Mouse (Mus musculus): ENCODE data around the gene Ttll12.

Gene Ttll12

GRCm38 (mm10) chr15:83594513-83595363 is at the start of gene Ttll12:
Ttll12 (minus strand) TSS chr15:83595157.
- peak; percentile 95 for DNase-seq

GRCm38 (mm10) chr15:83642518-83642917 is 47.6 kb upstream of the Ttll12 start:
- DNase-seq, result no peak

GRCm38 (mm10) chr15:83640208-83640607 is 45.3 kb upstream of the Ttll12 start:
- DNase-seq, result no peak

GRCm38 (mm10) chr15:83639160-83639559 is 44.2 kb upstream of the Ttll12 start:
- peak; percentile 30 to 83 for DNase-seq

DNA sequence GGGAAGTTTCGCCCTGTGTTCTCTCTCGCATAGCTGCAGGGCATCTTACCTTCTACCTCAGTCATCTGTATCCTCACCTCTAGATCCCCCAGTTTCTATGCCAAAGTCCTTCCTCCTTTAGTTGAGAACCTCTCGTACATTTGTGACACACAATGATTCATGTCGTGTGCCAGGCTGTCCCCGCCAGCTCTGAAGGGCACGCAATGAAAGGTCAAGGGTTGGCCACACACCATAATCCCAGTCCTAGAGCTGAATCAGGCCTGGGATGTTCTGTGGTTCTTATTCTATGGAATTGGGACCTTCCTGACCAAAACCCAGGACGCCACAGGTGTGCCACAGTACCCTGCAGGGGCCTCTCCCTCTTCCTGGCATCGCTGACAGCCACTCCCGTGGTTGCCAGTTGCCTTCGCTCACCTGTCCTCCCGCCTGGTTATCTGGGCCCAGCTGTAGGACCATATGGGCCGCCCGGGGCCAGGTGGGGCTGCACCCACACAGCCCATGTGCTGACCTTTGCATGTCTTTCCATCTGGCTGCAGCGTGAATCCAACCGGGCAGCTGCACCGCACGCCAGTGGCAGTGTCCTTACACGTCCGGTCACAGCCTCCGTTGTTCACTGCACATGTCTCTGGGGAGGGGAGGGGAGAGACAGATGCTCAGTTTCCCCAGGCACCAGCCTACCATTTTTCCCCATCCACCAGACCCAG is 43.4 kb upstream of the Ttll12 start:
- DNase-seq, result peak in 1 of 2 experiments; percentile 33

- DNase-seq, result no peak
Measured at GRCm38 (mm10) chr15:83636759-83637158, 41.8 kb upstream of the Ttll12 start.

DNA sequence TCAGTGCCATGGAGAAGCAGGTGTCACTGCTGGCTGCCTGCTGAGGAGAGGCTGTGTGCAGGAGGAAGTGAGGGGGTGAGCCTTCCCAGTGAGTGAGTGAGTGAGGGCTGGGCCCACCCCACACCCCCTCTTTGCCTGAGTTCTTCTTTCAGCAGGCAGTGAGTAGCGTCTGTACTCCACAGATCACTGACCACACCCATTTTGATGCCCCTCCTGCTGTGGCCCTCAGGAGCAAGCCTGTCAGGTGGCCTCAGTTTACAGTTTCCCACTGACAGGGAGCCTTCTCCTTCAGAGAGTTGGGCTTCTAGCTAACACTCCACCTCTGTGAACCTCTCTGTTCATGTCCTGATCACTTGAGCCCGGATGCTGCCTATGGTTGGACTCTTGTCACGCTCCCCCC is 40.3 kb upstream of the Ttll12 start:
- DNase-seq, result no peak

DNA sequence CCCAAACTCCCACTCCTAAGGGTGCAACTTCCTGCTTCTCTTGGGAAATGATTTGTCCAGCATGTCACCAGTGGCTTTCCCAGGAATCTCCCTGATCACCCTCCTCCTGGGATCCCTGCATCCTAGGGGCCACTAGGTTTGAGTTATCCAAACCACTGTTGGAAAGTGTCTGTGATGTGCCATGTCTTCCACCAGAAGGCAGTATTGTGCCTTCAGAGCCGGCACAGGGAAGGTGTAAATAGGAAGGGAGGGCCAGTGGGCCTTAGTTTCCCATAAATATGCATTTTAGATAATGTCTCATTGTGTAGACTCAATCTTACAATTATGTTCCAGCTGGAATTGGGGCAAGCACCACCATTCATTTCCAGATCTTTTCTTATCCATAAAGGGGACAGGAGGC is 39.1 kb upstream of the Ttll12 start:
- DNase-seq, result peak in 1 of 2 experiments; percentile 11

DNA sequence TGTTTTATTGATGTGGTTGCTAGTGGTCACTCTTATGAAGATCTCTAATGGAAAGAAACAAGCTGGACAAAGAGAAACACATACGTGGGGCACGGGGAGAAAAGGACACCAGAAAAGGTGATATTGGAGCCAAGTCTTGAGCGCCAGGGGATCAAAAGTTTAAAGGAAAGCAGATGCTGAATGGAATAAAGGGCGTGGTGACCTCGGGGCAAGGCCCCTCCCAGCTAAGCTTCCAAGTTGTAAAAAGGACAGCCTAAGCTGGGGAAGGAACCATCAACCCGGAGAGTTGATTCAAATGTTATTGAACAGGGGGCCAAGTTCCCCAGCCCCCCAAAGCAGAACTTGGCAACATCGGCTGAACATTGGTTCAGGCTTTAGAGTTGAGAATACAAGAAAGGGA is 36.1 kb upstream of the Ttll12 start:
- no peak for DNase-seq

- DNase-seq, result no peak
Measured at GRCm38 (mm10) chr15:83629716-83630115, 34.8 kb upstream of the Ttll12 start.

DNA sequence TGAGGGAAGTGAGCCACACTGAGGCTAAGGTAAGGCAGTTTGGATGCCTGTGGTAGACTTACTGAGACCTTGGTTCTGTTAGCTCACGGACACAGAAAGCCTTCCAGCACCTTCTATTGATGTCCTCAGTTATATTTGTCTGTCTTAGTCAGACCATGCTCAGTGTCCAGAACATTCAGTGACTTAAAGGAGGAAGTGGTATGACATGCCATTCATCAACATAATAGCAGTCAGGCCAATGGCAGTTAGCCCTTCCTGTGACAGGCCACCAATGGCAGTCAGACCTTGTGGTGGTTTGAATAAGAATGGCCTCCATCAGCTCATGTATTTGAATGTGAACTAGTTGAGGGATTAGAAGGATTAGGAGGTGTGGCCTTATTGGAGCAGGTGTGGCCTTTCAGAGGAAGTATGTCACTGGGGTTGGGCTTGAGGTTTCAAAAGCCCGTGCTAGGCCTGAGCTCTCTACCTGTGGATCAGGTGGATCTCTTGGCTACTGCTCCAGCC is 31.2 kb upstream of the Ttll12 start:
- no peak for DNase-seq

GRCm38 (mm10) chr15:83615245-83615644 is 20.3 kb upstream of the Ttll12 start:
- DNase-seq, result no peak

GRCm38 (mm10) chr15:83607115-83607802 is 12.3 kb upstream of the Ttll12 start:
- peak; percentile 70 to 80 for DNase-seq

- DNase-seq, result no peak
Measured at GRCm38 (mm10) chr15:83606700-83607099, 11.7 kb upstream of the Ttll12 start.

- DNase-seq, result no peak
Measured at GRCm38 (mm10) chr15:83606216-83606615, 11.3 kb upstream of the Ttll12 start.

DNA sequence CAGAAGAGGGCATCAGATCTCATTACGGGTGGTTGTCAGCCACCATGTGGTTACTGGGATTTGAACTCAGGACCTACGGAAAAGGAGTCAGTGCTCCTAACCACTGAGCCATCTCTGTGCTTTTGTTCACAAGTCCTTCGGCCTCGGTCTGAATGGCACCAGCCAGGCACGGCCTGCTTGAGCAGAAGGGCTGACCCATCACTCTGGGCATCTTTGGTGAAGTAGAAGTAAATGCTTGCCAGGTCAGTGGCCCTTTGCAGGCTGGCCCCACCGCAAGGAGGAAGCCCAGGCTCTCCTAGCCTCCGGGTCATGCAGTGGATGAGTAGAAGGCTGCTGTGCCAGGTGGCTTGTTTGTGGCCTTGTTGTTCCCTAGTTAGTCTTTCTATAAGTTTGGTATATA is 8.5 kb upstream of the Ttll12 start:
- DNase-seq, result no peak

- DNase-seq, result no peak
Measured at GRCm38 (mm10) chr15:83603046-83603396, 8.1 kb upstream of the Ttll12 start.

- peak; percentile 63 to 77 for DNase-seq
Measured at GRCm38 (mm10) chr15:83602372-83603045, 7.6 kb upstream of the Ttll12 start.

GRCm38 (mm10) chr15:83601185-83601584 is 6.2 kb upstream of the Ttll12 start:
- DNase-seq, result no peak

GRCm38 (mm10) chr15:83596833-83597232 is 1.9 kb upstream of the Ttll12 start:
- DNase-seq, result no peak

DNA sequence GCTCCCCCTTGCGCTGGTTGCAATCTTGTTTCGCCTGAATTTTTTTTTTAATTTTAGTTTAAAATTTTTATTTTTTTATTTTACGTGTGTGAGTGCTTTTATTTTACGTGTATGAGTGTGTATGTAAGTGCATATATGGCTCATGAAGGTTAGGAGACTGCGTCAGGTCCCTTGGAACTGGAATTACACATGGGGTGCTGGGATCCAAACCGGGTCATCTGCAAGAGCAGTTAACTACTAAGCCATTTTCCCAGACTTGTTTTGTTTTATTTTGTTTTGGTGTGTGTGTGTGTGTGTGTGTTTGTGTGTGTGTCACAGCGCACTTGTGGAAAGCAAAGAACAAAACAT is 381 bp upstream of the Ttll12 start:
- no peak for DNase-seq

DNA sequence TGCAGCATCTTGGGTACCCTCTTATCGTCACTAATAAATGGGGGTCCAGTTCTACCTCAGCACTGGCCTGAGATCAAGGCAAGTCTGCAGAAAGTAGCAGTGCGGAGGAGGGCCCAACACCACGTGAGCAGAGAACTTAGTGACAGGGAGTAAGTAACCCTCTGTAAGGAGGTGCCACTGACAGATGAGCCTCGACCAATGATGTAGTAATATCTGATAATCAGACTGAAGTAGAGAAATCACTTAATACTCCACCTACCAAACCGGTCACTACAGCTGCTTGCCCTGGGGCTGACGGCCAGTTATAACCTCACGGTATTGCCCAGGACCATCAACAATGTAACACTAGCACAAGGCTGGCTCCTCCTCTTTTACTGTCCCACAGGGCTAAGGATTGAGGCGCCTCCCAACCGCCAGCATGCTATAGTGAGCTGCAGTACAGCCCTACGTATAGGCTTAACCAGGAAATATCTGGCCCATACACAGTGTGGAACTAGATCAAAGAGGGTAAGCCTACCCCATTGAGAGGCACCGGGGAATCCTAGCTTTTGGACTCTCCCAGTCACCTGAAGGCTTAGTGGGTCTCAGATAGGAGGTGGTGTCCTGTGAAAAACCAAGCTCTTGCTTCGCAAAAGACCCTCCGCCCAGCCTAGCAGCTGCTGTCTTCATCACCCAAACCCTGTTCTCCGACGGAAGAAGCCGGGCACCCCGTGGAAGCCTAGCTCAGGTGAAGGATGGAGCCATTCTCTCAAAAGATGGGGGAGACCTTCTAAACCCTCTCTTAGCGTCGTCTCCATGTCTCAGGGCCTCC is 1.1 kb downstream of the Ttll12 start:
- DNase-seq, result no peak

Measured in lung, postnatal 4 days (tissue).